Mouse (Mus musculus) brown adipose tissue, adult 24 weeks (tissue): ENCODE measurements at regions not wholly inside any gene's neighbourhood (a gene's known extent, or its start where the extent isn't known, plus 50 kb on each side); places are given as distances from the start of the nearest gene placed in this dataset.

Source experiments
- H3K27ac ChIP-seq: fragments of 200-500 bp; replicated peaks from 2 replicates; pipeline ENCODE4 v1.5.1; 2012; ENCODE audit warnings: low read depth, mild to moderate bottlenecking, low read length
- H3K4me1 ChIP-seq: fragments of 200-500 bp; 2 replicates; pipeline ENCODE4 v1.6.1; 2012; ENCODE audit warnings: low read length, mixed read lengths; ENCODE audit not compliant: control insufficient read depth, insufficient read depth, insufficient read length
- H3K4me3 ChIP-seq: fragments of 200-500 bp; 2 replicates; pipeline ENCODE4 v1.5.1; 2012; ENCODE audit warnings: low read depth, mild to moderate bottlenecking, low read length, moderate library complexity; ENCODE audit not compliant: insufficient read depth

GRCm38 (mm10) chr13:115606441-115606840 lies 504.7 kb upstream of the Itga1 start:
- H3K4me3 ChIP-seq, result no peak overlapping the region
- no peak overlapping the region for H3K27ac ChIP-seq
- no peaks in the 10 kb centered on the region for H3K4me1 ChIP-seq

GRCm38 (mm10) chr13:115595126-115595671 lies 493.4 kb upstream of the Itga1 start:
- Histone ChIP-seq H3K4me3 (no peak overlapping the region), H3K4me1 (no peaks in the 10 kb centered on the region), H3K27ac (no peak overlapping the region)

DNA sequence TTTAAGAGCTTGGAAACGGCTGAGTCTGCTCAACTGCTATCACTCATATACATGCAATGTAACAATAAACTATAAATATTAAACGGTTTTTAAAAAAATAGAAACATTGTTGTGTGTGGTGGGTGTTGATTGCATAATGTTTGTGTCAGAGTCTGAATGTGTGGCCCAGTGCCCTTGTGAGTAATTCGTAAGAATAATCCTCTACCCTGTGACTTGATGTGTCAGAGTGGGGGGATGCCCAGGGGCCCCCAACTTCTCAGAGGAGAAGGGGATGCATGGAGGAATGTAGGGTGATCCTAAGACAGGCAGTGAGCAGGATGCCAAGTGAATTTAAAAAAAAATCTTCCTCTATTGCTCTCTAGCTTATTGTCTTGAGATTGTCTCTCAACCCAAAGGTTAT lies 474.2 kb upstream of the Itga1 start:
- Histone ChIP-seq H3K4me3 (no peak overlapping the region), H3K27ac (no peak overlapping the region), H3K4me1 (no peaks in the 10 kb centered on the region)

DNA sequence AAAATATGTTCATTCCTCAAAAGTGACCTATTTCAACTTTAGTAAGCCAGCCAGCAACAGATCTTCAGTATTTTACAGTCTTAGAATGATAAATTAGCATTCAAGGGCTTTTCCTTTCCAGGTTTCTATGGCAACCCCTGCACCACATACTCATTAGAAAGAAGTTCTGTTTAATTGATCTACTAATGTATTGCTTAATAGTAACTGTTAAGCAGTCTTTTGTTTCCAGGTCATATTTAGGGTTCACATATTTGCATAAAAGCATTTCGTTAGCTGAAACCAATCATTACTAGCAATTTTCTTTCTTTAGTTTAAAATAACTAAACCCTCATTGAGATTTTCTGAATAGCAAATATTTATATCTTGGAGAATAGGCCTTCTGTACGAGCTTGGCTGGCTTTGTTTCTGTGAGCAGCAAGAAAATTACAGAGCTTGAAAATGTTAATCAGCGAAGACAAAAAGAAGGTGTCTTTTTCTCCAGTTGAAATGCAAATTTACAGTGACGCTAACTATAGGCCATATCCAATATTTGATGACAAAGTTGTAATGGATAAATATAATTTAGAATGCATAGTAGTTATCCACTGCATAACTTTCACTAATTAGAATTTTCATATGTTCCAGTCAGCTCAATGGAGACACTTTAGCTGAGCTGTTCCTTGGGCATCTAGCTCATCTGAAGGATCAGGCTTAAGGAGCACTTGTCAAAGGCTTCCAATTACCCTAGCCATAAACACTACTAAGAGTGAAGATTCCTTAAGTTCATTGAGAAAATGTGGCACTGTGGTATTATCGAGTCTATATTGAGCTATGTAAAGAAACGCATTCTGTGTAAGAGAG lies 473.5 kb upstream of the Itga1 start:
- Histone ChIP-seq H3K4me1 (no peaks in the 10 kb centered on the region), H3K4me3 (no peak overlapping the region), H3K27ac (no peak overlapping the region)

- H3K4me3 ChIP-seq, result no peak overlapping the region
- no peak overlapping the region for H3K27ac ChIP-seq
- no peaks in the 10 kb centered on the region for H3K4me1 ChIP-seq
These were observed 439.4 kb upstream of the Itga1 start for GRCm38 (mm10) chr13:115541167-115541566.

- Histone ChIP-seq H3K4me1 (no peaks in the 10 kb centered on the region), H3K4me3 (no peak overlapping the region), H3K27ac (no peak overlapping the region)
These were observed 434.1 kb upstream of the Itga1 start for GRCm38 (mm10) chr13:115535900-115536299.

DNA sequence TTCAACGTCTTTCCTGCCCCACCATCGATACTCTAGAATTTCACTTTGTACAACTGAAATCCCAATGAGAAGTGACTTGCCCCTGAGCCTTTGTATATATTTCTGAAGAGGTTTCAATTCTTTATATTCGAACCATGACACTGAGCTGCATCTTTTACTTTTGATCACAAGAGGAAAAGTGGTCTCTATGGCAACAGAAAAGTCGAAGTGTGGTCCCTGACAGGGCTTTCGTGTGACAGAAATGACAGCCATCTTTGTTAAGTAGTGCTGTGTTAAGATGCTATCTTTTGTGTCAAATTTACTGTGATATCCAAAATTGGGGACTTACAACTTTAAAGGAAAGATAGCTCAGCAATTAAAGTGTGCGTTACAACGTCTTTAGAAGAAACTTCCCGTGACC lies 412.1 kb upstream of the Itga1 start:
- no peaks in the 10 kb centered on the region for H3K4me1 ChIP-seq
- H3K27ac ChIP-seq, result no peak overlapping the region
- no peak overlapping the region for H3K4me3 ChIP-seq

DNA sequence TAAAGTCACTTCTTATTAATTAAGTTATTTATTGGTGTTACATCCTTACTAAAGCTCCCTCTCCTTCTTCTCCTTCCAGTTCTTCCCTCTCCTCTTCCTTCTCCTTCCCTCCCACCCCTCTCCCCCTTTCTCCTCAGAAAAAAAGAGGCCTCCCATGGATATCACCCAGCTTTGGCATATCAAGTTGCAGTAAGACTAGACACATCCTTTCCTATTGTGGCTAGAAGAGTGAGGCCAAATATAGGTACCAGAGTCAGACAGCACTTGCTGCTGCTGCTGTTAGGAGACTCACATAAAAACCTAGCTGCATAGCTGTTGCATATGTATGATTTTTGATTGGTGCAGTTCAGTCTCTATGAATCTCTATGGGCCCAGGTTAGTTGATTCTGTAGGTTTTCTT lies 410.4 kb upstream of the Itga1 start:
- no peak overlapping the region for H3K27ac ChIP-seq
- H3K4me1 ChIP-seq, result no peaks in the 10 kb centered on the region
- H3K4me3 ChIP-seq, result no peak overlapping the region

- H3K4me1 ChIP-seq, result no peaks in the 10 kb centered on the region
- no peak overlapping the region for H3K4me3 ChIP-seq
- no peak overlapping the region for H3K27ac ChIP-seq
These were observed 406.9 kb upstream of the Itga1 start for GRCm38 (mm10) chr13:115508646-115509045.

DNA sequence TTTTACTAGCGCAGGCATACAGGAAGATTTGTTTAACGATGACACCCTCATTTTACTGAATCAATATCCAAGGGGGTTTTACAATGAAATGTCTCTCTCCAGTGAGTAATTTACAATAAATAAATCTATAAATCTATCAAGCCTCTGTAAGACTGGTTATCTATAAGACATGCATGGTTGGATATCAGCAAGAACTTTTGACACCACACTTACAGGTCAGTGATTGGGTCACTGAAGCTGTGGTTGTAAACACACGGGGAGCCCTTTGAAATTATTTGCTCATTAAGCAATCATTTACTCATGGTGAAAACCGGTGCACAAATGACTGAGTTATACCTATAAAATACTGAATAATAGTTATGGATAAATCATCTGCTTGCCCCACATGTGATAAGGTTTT lies 392.6 kb upstream of the Itga1 start:
- no peak overlapping the region for H3K4me3 ChIP-seq
- no peaks in the 10 kb centered on the region for H3K4me1 ChIP-seq
- H3K27ac ChIP-seq, result no peak overlapping the region

DNA sequence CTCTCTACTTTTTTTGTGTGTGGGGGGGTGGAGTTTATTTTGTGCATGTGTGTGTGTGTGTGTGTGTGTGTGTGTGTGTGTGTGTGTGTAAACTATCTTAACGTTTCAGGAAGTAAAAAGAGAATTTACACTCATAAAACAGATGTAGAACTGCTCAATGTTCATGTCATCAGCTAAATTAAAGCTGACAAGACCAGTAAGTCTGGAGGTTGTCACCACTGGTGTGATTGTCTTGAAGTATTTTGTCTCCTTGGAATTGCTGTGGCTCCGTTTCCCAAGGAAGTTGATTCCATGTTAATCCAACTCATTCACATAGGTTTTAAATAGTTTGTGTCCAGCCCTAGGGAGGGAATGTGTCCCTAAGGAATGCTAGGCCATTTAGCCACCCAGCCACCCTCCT lies 374.1 kb upstream of the Itga1 start:
- no peak overlapping the region for H3K27ac ChIP-seq
- H3K4me1 ChIP-seq, result no peaks in the 10 kb centered on the region
- no peak overlapping the region for H3K4me3 ChIP-seq

- Histone ChIP-seq H3K27ac (no peak overlapping the region), H3K4me3 (no peak overlapping the region), H3K4me1 (no peaks in the 10 kb centered on the region)
These were observed 363.9 kb upstream of the Itga1 start for GRCm38 (mm10) chr13:115465689-115466088.

DNA sequence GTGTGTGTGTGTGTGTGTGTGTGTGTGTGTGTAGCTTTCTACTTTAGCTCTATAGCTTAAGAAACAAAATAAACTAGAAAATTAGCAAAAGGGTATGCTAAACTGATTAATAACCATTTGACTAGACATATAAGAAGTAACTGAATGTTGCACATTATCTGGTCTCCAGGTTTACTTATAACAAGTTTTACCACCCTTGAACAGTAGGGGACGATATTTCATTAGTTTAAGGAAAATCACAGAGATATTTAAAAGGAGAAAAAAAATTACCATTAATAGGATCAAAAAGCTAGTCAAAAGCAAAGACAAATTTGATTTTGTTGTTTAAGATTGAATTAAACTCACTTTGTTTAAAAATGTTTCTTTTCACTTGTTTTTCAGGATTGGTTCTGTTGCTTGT lies 349.5 kb upstream of the Itga1 start:
- H3K4me3 ChIP-seq, result no peak overlapping the region
- H3K4me1 ChIP-seq, result no peaks in the 10 kb centered on the region
- no peak overlapping the region for H3K27ac ChIP-seq

- Histone ChIP-seq H3K4me1 (no peaks in the 10 kb centered on the region), H3K27ac (no peak overlapping the region), H3K4me3 (no peak overlapping the region)
These were observed 325.6 kb upstream of the Itga1 start for GRCm38 (mm10) chr13:115427091-115428033.
